Mouse (Mus musculus) bone marrow, adult 2 months (tissue): ENCODE data around the gene Sort1. TPM values are rescaled to one million over a fixed set of nuclear protein-coding genes. Genes with fewer than 3 reads are reported as not detected.
A peak's percentile ranks its signal among the peaks of the same experiment; 100 is the strongest.

ENCODE experiments used
- H3K27ac ChIP-seq: fragments of 200-500 bp; 2 replicates; pipeline ENCODE4 v1.5.1; 2012; ENCODE audit warnings: low read depth, mild to moderate bottlenecking, control low read depth, inconsistent platforms, low read length; ENCODE audit not compliant: control insufficient read depth, poor library complexity, insufficient read depth
- H3K4me1 ChIP-seq: fragments of 200-500 bp; 2 replicates; pipeline ENCODE4 v1.6.1; 2011; ENCODE audit warnings: low read length; ENCODE audit not compliant: control insufficient read depth, insufficient read depth
- H3K4me3 ChIP-seq: fragments of 200-500 bp; replicated peaks from 2 replicates; pipeline ENCODE3; 2011; ENCODE audit warnings: mild to moderate bottlenecking, low read depth, low read length, control low read depth; ENCODE audit not compliant: control insufficient read depth
- CTCF ChIP-seq: fragments of 200-500 bp; IDR thresholded peaks from 2 replicates; pipeline ENCODE4 v1.5.1; 2011; ENCODE audit warnings: low read length, control low read depth; ENCODE audit not compliant: control insufficient read depth, insufficient read depth
- POLR2A ChIP-seq: fragments of 200-500 bp; IDR thresholded peaks from 2 replicates; pipeline ENCODE4 v1.6.1; 2011; ENCODE audit warnings: low read depth, mild to moderate bottlenecking, control low read depth, low read length, borderline replicate concordance; ENCODE audit not compliant: control insufficient read depth
- WGBS: fragments of 180-500 bp; shearing (Covaris S2); methylation state at CpG from one replicate; pipeline ENCODE4 v1.1.7; 2018; 5-methylcytosine and 5-hydroxymethylcytosine counted together
- polyA plus RNA-seq: library from polyadenylated mRNA; stranded (reverse); fragments of >200 nt; gene quantifications from 2 replicates; pipeline ENCODE4 v1.2.4, GENCODE M21; 2011; ENCODE audit warnings: low replicate concordance; ENCODE audit not compliant: missing spikeins, insufficient read depth, insufficient read length

Sort1 gene
- polyA plus RNA-seq, 1 experiment, result 15.6 TPM

DNA sequence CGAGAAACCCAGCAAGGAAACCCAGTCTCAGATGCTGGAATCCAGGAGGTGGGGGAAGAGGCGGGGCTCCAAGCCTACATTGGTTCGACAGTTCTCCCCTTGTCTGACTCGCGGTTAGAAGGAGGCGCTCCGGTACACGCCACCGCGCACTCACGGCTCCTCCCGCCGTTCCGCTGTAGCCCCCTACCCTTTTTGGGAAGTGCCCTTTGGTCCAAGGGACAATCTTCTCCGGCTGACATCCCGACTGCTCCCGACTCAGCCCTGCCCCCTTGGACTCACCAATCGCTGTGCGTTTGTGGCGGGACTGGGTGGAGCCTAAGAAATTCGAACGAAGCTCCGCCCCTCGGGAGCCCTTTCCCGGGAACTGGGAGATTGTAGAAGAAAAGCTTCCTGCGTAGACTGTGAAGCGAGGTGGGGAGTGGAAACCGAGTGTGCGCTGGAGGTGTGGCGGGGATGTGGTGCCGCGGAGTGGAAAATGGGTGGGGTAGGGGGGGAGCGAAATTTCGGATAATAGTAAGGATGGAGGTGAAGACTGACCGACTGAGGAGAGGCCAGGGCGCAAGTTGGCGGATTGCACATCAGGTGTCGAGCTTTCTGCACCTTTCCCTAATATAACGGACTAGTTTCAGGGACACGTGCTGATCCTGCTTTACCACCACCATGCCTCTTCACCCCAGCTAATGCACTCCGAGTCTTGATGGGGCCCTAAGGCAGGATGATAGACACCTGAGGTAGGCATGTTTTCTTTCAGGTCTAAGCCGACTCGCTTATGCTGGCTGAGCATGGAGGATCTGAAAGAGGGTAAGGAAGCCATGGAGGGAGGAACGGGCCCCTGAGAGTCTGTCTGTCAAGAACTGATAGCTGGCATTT, 99.8 kb downstream of the Sort1 start, which contains the start of gene Psrc1:
Psrc1 (plus strand) TSS at position 355 of the 870 bp plus-strand sequence.
- WGBS, result 2% methylated on average over 44 of the region's 44 CpGs
- no peak for TF ChIP-seq CTCF
- TF ChIP-seq POLR2A, result peak; percentile 13; the same call in 1 of the 2 replicates
- Histone ChIP-seq H3K4me3 (peak within 1 kb of the TSS; percentile 93), H3K4me1 (peaks cover 6% of the 10 kb centered on the region), H3K27ac (peak within 1 kb of the TSS; percentile 7; the same call in 1 of the 2 replicates)

DNA sequence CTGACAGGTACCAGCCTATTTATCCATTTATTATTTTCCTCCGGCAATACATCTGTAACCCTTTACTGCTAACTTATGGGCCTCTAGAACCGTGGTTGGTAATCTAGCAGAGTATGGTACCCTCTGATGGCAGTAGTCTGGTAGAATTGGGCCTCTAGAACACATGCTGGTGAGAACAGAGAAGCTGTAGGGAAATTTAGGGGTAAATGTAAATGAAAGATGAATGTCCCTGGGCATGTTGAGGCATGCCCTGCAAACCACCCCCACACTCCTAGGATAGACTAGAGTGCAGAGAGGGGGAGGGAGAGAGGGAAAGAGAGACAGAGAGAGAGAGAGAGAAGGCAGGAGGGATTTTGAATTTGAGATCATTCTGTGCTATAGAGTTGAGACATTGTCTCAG, 100.5 kb downstream of the Sort1 start:
- Histone ChIP-seq H3K4me1 (peaks cover 7% of the 10 kb centered on the region), H3K4me3 (peak overlapping the region; percentile 93), H3K27ac (no peak overlapping the region)
- WGBS, result 66% methylated on average over 2 of the region's 2 CpGs
- TF ChIP-seq POLR2A (no peak), CTCF (no peak)

DNA sequence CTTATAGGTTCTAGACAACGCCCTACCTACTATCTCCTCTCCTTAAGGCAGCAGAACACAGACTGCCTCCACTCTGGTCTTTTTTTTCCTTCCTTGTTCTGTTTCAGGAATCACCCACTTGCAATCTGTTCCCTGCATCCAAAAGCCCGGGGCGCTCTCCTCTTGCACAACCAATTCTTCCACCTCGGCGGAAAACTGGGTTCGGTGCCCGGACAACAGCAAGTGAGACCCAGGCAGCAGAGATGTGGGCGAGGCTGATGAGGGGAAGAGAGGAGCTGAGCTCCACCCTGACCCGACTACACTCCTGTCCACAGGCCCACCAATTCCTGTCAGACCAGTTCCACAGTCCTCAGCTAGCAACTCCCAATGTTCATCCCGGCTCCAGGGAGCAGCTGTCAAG, 102.3 kb downstream of the Sort1 start:
- no peak overlapping the region for H3K4me3 ChIP-seq
- no peak overlapping the region for H3K27ac ChIP-seq
- TF ChIP-seq POLR2A (no peak), CTCF (no peak)
- 86% methylated on average over 10 of the region's 10 CpGs for WGBS
- H3K4me1 ChIP-seq, result peaks cover 8% of the 10 kb centered on the region

DNA sequence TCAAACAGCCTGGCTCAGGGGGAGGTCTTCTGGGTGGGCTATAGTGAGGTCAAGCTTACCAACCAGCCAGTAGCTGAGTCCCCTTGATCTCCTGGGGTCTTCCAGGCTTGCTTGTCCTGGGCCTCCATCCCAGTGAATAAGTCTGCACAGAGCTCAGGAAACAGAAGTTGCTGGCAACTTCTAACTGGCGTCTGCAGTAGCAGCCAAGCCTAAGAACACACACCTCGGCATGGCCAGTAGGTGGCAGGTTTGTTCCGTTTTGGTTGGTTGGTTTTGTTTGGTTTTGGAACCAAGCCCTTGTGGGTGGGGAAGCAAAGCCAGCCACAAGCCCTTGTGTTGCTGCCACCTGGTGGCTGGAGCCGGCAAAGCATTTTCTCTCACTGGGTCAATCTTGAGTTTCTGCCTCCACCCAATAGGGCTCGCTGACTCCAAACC, 105.2 kb downstream of the Sort1 start:
- H3K27ac ChIP-seq, result no peak overlapping the region
- WGBS, result 0% methylated on average over 5 of the region's 5 CpGs
- H3K4me1 ChIP-seq, result peaks cover 1% of the 10 kb centered on the region; the same call in 1 of the 2 replicates
- TF ChIP-seq POLR2A (no peak), CTCF (peak; percentile 99)
- H3K4me3 ChIP-seq, result no peak overlapping the region

DNA sequence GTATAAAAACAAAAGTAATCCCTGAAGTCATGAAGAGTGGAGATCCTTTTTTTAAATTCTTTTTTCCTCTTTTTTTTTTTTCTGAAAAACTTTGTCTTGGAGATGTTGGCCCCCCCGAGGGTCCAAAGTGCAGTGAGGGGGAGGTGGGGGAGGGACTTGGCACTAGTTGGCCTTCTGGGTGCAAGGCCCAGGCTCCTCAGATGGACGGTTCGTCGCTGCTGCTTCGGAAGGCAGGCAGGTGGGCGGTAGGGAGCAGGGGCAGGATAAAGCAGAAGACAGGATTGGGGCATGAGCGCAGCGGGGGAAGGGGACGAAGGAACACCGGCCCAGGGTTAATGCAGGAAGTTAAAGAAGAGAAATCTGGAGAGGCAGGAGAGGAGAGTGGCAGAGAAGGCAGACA, 108.4 kb downstream of the Sort1 start:
- 68% methylated on average over 10 of the region's 10 CpGs for WGBS
- TF ChIP-seq CTCF, result no peak
- no peak for TF ChIP-seq POLR2A

DNA sequence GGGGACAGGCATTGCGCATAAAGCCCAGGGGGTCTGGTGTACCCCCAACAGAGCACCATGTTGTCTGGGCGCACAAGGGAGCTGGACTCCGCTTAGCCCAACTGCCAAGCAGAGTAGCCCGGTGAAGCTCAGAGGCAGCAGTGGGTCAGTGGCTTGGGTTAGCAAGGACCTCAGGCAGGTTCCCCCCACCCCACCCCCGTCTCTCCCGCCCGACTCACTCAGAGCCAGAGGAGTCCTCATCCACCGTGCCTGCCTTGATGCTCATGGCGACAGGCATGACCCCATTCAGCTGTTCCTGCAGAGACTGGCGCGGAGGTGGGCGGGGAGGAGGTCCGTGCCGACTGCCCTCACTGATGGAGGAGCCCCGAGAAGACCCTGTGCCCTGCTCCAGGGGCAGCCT, 108.9 kb downstream of the Sort1 start:
- Histone ChIP-seq H3K27ac (no peak overlapping the region), H3K4me3 (no peak overlapping the region), H3K4me1 (peaks cover 1% of the 10 kb centered on the region; the same call in 1 of the 2 replicates)
- 78% methylated on average over 15 of the region's 15 CpGs for WGBS
- TF ChIP-seq CTCF (no peak), POLR2A (no peak)

More for the DNA sequence above, 108.4 kb downstream of the Sort1 start:
- H3K4me3 ChIP-seq, result no peak overlapping the region
- H3K4me1 ChIP-seq, result peaks cover 1% of the 10 kb centered on the region; the same call in 1 of the 2 replicates
- no peak overlapping the region for H3K27ac ChIP-seq

DNA sequence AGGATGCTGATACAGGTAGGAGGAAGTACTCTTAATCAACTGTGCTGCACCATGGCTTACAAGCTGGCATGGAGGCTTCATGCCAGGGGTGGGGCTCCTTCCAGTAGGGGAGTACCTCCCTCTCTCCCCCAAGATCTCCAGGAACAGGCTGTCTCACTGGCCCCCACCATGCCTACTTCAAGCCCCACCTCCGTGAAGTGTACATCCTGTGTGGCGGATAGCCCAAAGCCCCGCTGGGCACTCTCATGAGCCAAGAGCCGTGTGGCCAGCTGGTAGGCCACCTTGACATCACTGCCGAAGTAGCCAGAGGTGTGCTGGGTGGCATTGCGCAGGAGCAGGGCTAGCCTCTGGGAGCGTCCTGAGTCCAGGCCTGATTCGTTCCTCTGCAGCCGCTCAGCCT, 114.4 kb downstream of the Sort1 start:
- 88% methylated on average over 9 of the region's 9 CpGs for WGBS
- no peak for TF ChIP-seq CTCF
- no peak for TF ChIP-seq POLR2A
- H3K4me1 ChIP-seq, result no peaks in the 10 kb centered on the region
- H3K4me3 ChIP-seq, result no peak overlapping the region
- no peak overlapping the region for H3K27ac ChIP-seq

DNA sequence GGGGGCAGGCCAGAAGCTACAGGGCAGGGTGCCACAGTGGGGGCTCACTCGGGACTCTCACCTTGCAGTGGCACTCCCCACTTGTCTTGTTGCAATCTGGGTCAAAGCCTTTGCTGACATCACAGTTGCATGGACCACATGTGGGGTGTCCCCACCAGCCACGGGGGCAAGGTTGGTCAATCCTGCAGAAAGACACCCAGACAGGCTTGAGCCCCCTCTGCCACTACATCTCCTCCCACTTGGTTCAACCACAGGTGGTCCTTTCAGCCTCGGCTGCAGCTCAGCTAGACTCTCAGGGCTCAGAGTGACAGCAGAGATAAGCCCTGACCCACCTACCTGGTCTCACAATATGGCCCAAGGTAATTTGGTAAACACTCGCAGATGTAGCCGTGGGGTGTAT, 116.6 kb downstream of the Sort1 start:
- Histone ChIP-seq H3K4me1 (no peaks in the 10 kb centered on the region), H3K27ac (no peak overlapping the region), H3K4me3 (no peak overlapping the region)
- TF ChIP-seq POLR2A, result no peak
- TF ChIP-seq CTCF, result no peak
- WGBS, result 78% methylated on average over 5 of the region's 5 CpGs
